Mouse (Mus musculus) E14TG2a.4 (cell line): ENCODE data around the gene Strn.
"Not testable (repeated sequence)": the region's sequence is repeated elsewhere in the genome, so short reads cannot be mapped to it uniquely, and the experiment has no call there.

Experiments used
- H3K27me3 ChIP-seq: 2 replicates; pipeline ENCODE4 v1.6.1; 2014; ENCODE audit warnings: low read length, control low read depth; ENCODE audit not compliant: insufficient read depth
- H3K36me3 ChIP-seq: 2 replicates; pipeline ENCODE4 v1.6.1; 2014; ENCODE audit warnings: low read length, control low read depth; ENCODE audit not compliant: insufficient read depth
- H3K4me1 ChIP-seq: replicated peaks from 2 replicates; pipeline ENCODE4 v1.6.1; 2014; ENCODE audit warnings: low read depth, low read length, control low read depth
- H3K4me3 ChIP-seq: replicated peaks from 2 replicates; pipeline ENCODE4 v1.5.1; 2014; ENCODE audit warnings: mild to moderate bottlenecking, low read length
- H3K9me3 ChIP-seq: 2 replicates; pipeline ENCODE4 v1.6.1; 2014; ENCODE audit warnings: low read length, control low read depth
- CTCF ChIP-seq: conservative IDR thresholded peaks from 2 replicates; pipeline ENCODE4 v1.5.1; 2014; ENCODE audit warnings: low read length
- NANOG ChIP-seq: IDR thresholded peaks from 2 replicates; pipeline ENCODE4 v1.6.1; 2014; ENCODE audit warnings: borderline replicate concordance, low read length, mixed read lengths
- POU5F1 ChIP-seq: IDR thresholded peaks from 2 replicates; pipeline ENCODE4 v1.6.1; 2014; ENCODE audit warnings: low read length, borderline replicate concordance

Gene Strn

DNA sequence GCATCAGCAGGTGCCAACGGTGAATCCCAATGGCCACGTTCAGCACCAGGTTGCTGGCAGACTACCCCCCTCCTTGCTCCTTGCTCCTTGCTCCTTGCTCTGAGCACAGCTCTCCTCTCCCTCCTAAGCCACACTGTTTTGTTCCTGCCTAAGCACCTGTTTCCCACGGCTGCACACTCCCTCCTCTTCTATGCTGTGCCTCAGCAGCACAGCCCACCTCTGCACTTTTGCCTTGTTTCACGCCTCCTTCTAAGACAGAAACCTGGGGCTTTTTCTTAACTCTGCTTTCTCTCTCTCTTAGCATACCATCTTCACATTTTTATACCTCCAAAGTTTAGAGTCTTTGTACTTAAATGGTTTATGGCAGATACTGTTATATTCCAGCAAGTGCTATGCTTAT, 39.5 kb downstream of the Strn start:
- Histone ChIP-seq H3K4me1 (no peaks in the 10 kb centered on the region), H3K27me3 (no peaks in the 10 kb centered on the region), H3K36me3 (no peaks in the 10 kb centered on the region), H3K4me3 (no peak overlapping the region), H3K9me3 (no peaks in the 10 kb centered on the region)
- TF ChIP-seq POU5F1 (no peak), CTCF (no peak), NANOG (no peak)

DNA sequence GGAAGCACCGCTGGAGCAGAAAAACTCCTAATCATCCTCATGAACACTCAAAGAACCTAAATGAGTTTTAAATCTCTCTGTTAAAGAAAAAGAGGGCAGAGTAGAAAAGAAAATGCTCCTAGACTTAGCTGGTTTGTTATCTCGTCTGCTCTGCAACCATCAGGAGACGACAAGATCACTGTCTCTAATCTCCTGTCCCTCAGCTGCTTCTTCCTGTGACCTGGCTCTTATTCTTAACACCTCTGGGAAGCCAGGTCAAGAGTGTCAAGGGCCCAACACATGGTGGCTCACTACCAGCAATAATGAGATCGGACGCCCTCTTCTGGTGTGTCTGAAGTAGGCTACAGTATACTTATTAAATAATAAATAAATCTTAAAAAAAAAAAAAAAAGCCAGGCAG, 40.1 kb downstream of the Strn start:
- TF ChIP-seq CTCF, result no peak
- TF ChIP-seq POU5F1, result no peak
- TF ChIP-seq NANOG, result no peak
- H3K4me1 ChIP-seq, result no peaks in the 10 kb centered on the region
- H3K4me3 ChIP-seq, result no peak overlapping the region
- H3K27me3 ChIP-seq, result no peaks in the 10 kb centered on the region
- no peaks in the 10 kb centered on the region for H3K9me3 ChIP-seq
- no peaks in the 10 kb centered on the region for H3K36me3 ChIP-seq

DNA sequence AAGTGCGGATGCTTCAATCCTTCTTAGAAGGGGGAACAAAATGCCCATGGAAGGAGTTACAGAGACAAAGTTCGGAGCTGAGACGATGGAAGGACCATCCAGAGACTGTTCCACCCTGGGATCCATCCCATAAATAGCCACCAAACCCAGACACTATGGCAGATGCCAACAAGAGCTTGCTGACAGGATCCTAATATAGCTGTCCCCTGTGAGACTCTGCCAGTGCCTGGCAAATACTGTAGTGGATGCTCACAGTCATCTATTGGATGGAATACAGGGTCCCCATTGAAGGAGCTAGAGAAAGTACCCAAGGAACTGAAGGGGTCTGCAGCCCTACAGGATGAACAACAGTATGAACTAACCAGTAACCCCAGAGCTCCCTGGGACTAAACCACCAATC, 47.8 kb downstream of the Strn start:
- H3K4me3 ChIP-seq, H3K9me3 ChIP-seq, H3K4me1 ChIP-seq, H3K27me3 ChIP-seq, H3K36me3 ChIP-seq: not testable (repeated sequence)

DNA sequence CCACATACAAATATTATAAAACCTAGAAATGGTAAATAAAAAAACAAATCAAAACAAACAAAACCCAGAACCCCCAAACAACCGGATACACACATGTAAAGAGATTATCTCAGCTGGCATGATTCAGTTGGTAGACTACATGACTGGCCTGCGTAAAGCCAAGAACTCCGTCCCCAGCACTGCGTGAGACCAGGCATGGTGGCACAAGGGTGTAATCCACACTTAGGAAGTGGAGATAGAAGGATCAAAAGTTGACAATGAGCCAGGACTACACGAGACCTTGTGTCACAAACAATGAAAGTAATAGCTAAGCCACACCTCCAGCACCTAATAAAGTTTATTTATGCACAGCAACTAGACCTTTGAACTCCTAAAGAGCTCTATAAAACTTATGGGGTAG, 49.0 kb downstream of the Strn start:
- no peak for TF ChIP-seq POU5F1
- TF ChIP-seq NANOG, result no peak
- no peak for TF ChIP-seq CTCF
- Histone ChIP-seq H3K27me3 (no peaks in the 10 kb centered on the region), H3K9me3 (no peaks in the 10 kb centered on the region), H3K36me3 (peaks cover 7% of the 10 kb centered on the region; the same call in 1 of the 2 replicates), H3K4me1 (no peaks in the 10 kb centered on the region), H3K4me3 (no peak overlapping the region)

DNA sequence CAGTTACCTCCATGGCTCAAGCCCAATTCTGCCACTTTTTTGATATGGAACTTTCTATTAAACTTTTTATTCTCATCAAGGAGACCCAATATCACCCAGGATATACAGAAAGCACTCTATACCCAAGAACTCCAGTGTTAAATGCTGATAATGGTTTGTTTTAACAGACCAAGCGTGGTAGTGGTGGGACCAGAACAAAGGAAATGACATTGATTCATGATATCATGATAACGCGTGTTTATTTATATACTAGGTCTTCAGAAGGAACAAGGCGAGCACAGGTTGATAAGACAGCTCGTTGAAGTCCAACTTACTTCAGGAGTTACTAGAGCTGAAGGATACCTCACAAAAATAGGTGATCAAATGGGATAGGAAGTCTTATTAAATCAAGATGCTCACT, 52.0 kb downstream of the Strn start:
- no peaks in the 10 kb centered on the region for H3K27me3 ChIP-seq
- TF ChIP-seq POU5F1 (no peak), NANOG (no peak)
- no peaks in the 10 kb centered on the region for H3K4me1 ChIP-seq
- H3K36me3 ChIP-seq, result no peaks in the 10 kb centered on the region
- H3K4me3 ChIP-seq, result no peak overlapping the region
- no peaks in the 10 kb centered on the region for H3K9me3 ChIP-seq

DNA sequence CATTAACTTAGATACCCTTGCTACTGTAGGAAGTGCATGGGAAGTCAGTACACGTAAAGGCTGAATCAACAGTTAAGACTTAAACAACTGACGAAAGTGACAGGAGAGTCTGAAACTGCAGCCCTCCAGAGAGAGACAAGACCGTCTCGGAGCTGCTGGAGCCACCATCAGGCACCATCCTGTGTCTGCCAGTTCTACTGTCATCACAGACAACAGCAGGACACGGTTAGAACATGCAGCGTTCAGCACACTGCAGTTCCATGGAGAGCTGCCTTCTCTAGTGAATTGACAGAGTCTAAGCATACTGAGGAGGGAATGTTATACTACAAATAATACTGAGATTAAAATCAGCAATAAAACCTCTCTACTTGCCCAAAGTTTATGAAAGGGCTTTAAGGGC, 54.6 kb downstream of the Strn start:
- Histone ChIP-seq H3K4me1 (no peaks in the 10 kb centered on the region), H3K27me3 (no peaks in the 10 kb centered on the region), H3K9me3 (no peaks in the 10 kb centered on the region), H3K36me3 (no peaks in the 10 kb centered on the region), H3K4me3 (no peak overlapping the region)
- TF ChIP-seq NANOG (no peak), CTCF (no peak), POU5F1 (no peak)

DNA sequence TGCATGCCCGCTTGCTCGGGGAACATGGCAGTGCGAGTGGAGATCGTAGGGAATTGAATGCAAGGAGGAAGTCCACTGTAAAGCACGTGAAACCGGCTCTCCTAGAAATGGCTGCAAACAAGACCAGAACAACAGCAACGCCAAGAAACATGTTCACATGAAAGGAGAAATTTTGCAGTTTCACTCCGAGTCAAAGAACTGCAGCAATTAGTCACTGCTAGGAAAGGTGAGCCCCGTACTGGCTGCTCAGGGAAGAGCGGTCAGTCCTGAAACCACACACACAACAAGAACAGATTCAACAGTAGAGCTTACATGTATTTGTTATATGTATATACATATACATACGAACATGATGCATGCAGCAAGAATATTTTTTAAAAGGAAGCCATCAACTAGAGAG, 57.5 kb downstream of the Strn start:
- H3K4me1 ChIP-seq, result no peaks in the 10 kb centered on the region
- TF ChIP-seq NANOG (no peak), POU5F1 (no peak), CTCF (no peak)
- no peaks in the 10 kb centered on the region for H3K36me3 ChIP-seq
- no peak overlapping the region for H3K4me3 ChIP-seq
- no peaks in the 10 kb centered on the region for H3K9me3 ChIP-seq
- H3K27me3 ChIP-seq, result no peaks in the 10 kb centered on the region

DNA sequence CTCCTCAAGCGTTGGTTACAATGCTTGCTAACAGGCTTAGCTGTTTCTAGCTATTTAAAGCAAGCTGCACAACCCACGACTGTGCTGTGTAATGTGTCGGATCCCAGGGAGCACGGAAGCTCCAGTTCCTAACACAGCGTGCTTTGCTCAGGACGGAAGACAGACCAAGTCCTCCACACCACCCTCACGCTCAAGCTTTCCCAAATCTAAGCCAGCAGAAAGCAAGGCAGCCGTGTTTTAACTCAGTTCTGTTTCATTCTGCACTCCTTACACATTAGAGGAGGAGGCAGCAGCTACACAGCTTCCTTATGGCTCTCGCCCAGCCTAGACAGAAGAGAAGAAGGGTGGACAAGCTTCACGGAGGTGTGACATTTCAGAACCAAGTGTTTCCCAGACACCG, 60.2 kb downstream of the Strn start:
- TF ChIP-seq NANOG, result no peak
- no peak for TF ChIP-seq POU5F1
- no peak for TF ChIP-seq CTCF
- H3K9me3 ChIP-seq, result no peaks in the 10 kb centered on the region
- no peaks in the 10 kb centered on the region for H3K36me3 ChIP-seq
- no peaks in the 10 kb centered on the region for H3K4me1 ChIP-seq
- H3K4me3 ChIP-seq, result no peak overlapping the region
- no peaks in the 10 kb centered on the region for H3K27me3 ChIP-seq

DNA sequence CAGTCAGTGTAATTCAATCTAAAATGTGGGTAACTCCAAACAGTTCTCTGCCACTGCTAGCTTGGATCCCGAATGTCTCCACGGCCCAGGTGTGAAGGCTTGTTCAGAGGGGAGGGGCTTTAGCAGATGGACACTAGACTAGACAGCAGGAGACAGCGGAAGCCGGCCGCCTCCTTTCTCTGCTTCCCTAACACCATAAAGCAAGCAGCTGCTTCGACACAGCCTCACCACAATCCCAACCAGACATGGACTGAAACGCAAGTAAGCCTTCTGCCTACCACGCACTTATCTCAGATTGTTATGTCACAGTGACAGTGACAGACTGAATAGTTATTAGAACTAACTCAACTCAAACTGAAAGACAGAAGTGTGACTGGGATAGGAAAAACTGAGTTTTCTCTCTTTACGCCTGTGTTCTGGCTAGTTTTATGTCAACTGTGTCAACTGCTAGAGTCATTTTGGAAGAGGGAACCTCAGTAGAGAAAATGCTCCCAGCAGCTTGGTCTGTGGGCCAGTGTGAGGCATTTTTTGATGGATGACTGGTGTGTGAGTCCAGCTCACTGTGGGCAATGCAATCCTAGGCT, 71.9 kb downstream of the Strn start:
- no peaks in the 10 kb centered on the region for H3K9me3 ChIP-seq
- TF ChIP-seq NANOG (no peak), POU5F1 (no peak), CTCF (no peak)
- peaks cover 26% of the 10 kb centered on the region for H3K36me3 ChIP-seq
- no peaks in the 10 kb centered on the region for H3K27me3 ChIP-seq
- H3K4me1 ChIP-seq, result no peaks in the 10 kb centered on the region
- H3K4me3 ChIP-seq, result no peak overlapping the region
